Mouse (Mus musculus): ENCODE measurements at regions not wholly inside any gene's neighbourhood (a gene's known extent, or its start where the extent isn't known, plus 50 kb on each side); places are given as distances from the start of the nearest gene placed in this dataset.

- TF ChIP-seq CTCF (conservative IDR thresholded peaks at IDR 0.05; ENCODE audit: low read length) (no peak), NANOG (IDR thresholded peaks at IDR 0.05; ENCODE audit: borderline replicate concordance, low read length) (no peak), POU5F1 (IDR thresholded peaks at IDR 0.05; ENCODE audit: borderline replicate concordance, low read length) (no peak)
These were observed 164.3 kb upstream of the Ddi1 start for GRCm38 (mm10) chr9:6433813-6434456.

Measured in E14TG2a.4 (cell line).